Mouse (Mus musculus) myocyte (in vitro differentiated cells): ENCODE data around the gene Zc3h12c.

Experiments
- CEBPB ChIP-seq: IDR thresholded peaks from 2 replicates; pipeline ENCODE4 v1.6.1; 2011; ENCODE audit warnings: mild to moderate bottlenecking, moderate library complexity; ENCODE audit not compliant: poor library complexity, insufficient read depth, severe bottlenecking
- E2F4 ChIP-seq: IDR thresholded peaks from one replicate; pipeline ENCODE4 v1.6.1; 2011; ENCODE audit warnings: mild to moderate bottlenecking, control low read depth, moderate library complexity; ENCODE audit not compliant: insufficient read depth
- MAX ChIP-seq: IDR thresholded peaks from one replicate; pipeline ENCODE4 v1.6.1; 2011; ENCODE audit warnings: low read depth, mild to moderate bottlenecking, control low read depth
- MYOD1 ChIP-seq, 3 experiments: IDR thresholded peaks; one replicate each; pipeline ENCODE4 v1.6.1; 2011; ENCODE audit warnings: control low read depth in 2 of 3, low read depth in 2 of 3, mild to moderate bottlenecking in 2 of 3, moderate library complexity in 1 of 3; ENCODE audit not compliant: insufficient read length in 2 of 3, control insufficient read depth in 1 of 3
- MYOG ChIP-seq, 3 experiments: IDR thresholded peaks; one replicate each; pipeline ENCODE4 v1.6.1; 2011; ENCODE audit warnings: control low read depth in 2 of 3, low read depth in 2 of 3, mild to moderate bottlenecking in 2 of 3; ENCODE audit not compliant: insufficient read length in 2 of 3, control insufficient read depth in 1 of 3, insufficient read depth in 1 of 3
- POLR2A ChIP-seq: IDR thresholded peaks from one replicate; pipeline ENCODE4 v1.6.1; 2011; ENCODE audit warnings: low read depth, mild to moderate bottlenecking, control low read depth, moderate library complexity; ENCODE audit not compliant: insufficient read length
- POLR2AphosphoS2 ChIP-seq: IDR thresholded peaks from one replicate; pipeline ENCODE4 v1.6.1; 2011; ENCODE audit warnings: low read depth, control low read depth; ENCODE audit not compliant: insufficient read length
- REST ChIP-seq: IDR thresholded peaks from one replicate; pipeline ENCODE4 v1.6.1; 2011; ENCODE audit warnings: mild to moderate bottlenecking, control low read depth, moderate library complexity; ENCODE audit not compliant: insufficient read depth, insufficient read length
- SRF ChIP-seq: IDR thresholded peaks from one replicate; pipeline ENCODE4 v1.6.1; 2011; ENCODE audit warnings: low read depth; ENCODE audit not compliant: control insufficient read depth, insufficient read length
- TCF12 ChIP-seq: IDR thresholded peaks from one replicate; pipeline ENCODE4 v1.6.1; 2011; ENCODE audit warnings: mild to moderate bottlenecking, control low read depth; ENCODE audit not compliant: poor library complexity, insufficient read depth, severe bottlenecking
- TCF3 ChIP-seq: IDR thresholded peaks from one replicate; pipeline ENCODE4 v1.6.1; 2011; ENCODE audit warnings: low read depth, control low read depth; ENCODE audit not compliant: insufficient read length
- USF1 ChIP-seq: IDR thresholded peaks from one replicate; pipeline ENCODE4 v1.6.1; 2011; ENCODE audit warnings: low read depth, mild to moderate bottlenecking, control low read depth, moderate library complexity

DNA sequence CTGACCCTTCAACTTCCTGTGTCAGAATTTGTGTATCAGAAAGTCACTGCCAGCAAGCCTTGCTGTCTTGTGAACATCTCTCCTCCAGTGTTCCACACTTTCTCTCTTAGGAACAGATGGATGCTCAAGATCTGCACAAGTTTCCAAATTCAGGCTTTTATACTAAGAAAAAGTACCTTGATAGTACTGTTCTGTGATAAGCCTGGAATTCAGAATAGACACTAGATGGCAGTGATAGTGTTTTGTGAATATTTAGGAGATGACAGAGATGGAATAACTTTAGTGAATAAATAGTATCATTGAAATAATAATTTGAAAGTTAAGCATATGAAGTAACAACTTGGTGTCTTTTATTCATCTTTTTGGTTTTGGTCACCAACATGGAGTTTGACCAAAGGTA, 96.2 kb downstream of the Zc3h12c start:
- TF ChIP-seq POLR2A (no peak), TCF12 (no peak), MAX (no peak), MYOD1 (IDR thresholded peaks at IDR 0.05; ENCODE audit: control insufficient read depth in 1 of 3, insufficient read length in 2 of 3, low read depth in 2 of 3) (no peak), POLR2AphosphoS2 (no peak), USF1 (no peak), CEBPB (no peak), E2F4 (no peak), MYOG (IDR thresholded peaks at IDR 0.05; ENCODE audit: control insufficient read depth in 1 of 3, insufficient read depth in 1 of 3, insufficient read length in 2 of 3, low read depth in 2 of 3) (no peak), TCF3 (no peak), REST (no peak), SRF (no peak)
